Mouse (Mus musculus): ENCODE results near the gene Olfr231.

Gene Olfr231

GRCm38 (mm10) chr1:174121062-174121461 lies at the start of gene Olfr231:
Gene Olfr231 (minus strand): TSS chr1:174121162.
- no peak for DNase-seq (ENCODE audit: extremely low spot score)

GRCm38 (mm10) chr1:174169024-174169423 lies 48.1 kb upstream of the Olfr231 start:
- no peak for DNase-seq (ENCODE audit: extremely low spot score)

- no peak for DNase-seq (ENCODE audit: extremely low spot score)
Observed at GRCm38 (mm10) chr1:174159095-174159494, 38.1 kb upstream of the Olfr231 start.

GRCm38 (mm10) chr1:174158512-174158911 lies 37.5 kb upstream of the Olfr231 start:
- DNase-seq (ENCODE audit: extremely low spot score) = no peak

- DNase-seq (ENCODE audit: extremely low spot score) = no peak
Observed at GRCm38 (mm10) chr1:174157622-174158021, 36.7 kb upstream of the Olfr231 start.

GRCm38 (mm10) chr1:174155333-174155732 lies 34.4 kb upstream of the Olfr231 start, which contains the start of gene Olfr420:
Gene Olfr420 (plus strand): TSS chr1:174155633.
- no peak for DNase-seq (ENCODE audit: extremely low spot score)

DNA sequence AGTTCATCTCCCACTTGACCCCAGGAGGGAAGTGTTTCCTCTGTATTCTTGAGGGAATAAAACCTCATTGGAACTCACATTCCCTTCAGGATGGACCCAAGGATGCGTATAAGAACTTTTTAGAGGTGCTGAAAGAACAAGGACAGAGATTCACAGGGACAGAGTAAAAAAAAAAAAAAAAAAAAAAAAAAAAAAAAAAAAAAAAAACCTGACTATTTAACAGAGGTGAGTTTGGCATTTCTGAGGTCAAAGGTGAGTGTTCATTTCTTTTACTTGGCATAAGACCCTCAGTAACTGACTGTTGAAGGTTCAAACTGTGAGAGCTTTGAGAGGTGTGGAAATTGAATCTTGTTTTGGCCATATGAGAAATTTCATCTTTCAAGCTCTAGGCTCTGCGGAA lies 28.3 kb upstream of the Olfr231 start:
- DNase-seq (ENCODE audit: extremely low spot score) = no peak

DNA sequence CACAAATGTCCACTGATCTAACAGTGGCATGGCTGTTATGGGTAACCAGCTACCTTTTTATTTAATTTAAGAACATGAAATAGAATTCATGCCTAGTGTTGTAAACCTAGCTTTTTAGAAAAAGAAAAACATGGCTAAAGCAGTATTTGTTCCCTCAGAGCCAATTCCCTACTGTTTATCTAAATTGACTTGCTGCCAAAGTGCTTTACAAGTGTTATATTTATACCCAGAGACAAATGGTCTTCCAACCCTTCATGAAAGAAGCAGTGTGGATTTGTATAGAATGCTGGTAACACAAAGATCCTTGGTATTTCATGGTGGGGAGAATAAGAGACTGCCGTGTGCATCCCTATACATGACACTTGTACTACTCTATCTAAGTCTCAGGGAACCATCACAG lies 25.7 kb upstream of the Olfr231 start:
- DNase-seq (ENCODE audit: extremely low spot score) = no peak

- no peak for DNase-seq (ENCODE audit: extremely low spot score)
Observed at GRCm38 (mm10) chr1:174141384-174141783, 20.4 kb upstream of the Olfr231 start.

- DNase-seq (ENCODE audit: extremely low spot score) = no peak
Observed at GRCm38 (mm10) chr1:174131999-174132398, 11.0 kb upstream of the Olfr231 start.

- no peak for DNase-seq (ENCODE audit: extremely low spot score)
Observed at GRCm38 (mm10) chr1:174131217-174131616, 10.3 kb upstream of the Olfr231 start, which contains the start of gene Olfr424. Gene Olfr424 (plus strand): TSS chr1:174131517.

DNA sequence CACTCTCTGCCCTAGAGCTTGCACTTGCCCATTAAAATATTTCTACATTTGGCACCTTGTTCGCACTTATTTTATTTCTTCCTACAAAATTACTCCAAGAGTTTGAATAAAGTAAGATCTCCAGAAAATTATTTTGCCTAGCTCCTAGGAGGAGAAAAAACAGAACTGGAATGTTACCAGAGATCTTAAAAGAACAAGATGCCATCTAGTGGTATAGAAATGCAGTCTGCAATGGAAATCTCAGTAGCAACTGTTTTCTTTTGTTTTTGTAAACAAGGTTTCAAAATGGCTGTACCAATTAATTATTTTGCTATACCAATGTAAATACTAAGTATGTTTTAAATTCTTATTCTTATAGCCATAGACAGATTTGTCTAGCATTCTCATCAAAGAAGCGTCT lies 17.2 kb downstream of the Olfr231 start:
- DNase-seq (ENCODE audit: extremely low spot score) = no peak

DNA sequence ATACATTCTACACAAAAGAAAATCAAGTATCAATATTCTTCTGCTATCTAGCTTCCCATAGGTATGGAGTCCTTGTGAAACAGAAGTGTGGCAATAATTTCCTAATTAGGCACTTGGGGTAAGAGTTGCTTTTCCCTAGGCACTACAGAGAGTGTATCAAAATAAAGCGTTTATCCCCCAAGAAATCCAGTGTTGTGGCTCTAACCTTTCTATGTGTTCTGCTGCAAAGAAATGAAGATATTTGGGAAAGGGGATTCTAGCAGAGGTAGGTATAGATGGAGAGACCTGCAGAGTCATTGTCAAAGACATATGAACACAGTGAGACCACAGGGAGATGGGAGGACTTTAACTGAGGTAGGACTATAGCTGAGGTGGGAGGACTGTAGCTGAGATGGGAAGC lies 24.4 kb downstream of the Olfr231 start, which contains the start of gene Olfr427:
Olfr427 (plus strand) TSS at position 301 of the 400 bp plus-strand sequence.
- DNase-seq (ENCODE audit: extremely low spot score) = no peak

DNA sequence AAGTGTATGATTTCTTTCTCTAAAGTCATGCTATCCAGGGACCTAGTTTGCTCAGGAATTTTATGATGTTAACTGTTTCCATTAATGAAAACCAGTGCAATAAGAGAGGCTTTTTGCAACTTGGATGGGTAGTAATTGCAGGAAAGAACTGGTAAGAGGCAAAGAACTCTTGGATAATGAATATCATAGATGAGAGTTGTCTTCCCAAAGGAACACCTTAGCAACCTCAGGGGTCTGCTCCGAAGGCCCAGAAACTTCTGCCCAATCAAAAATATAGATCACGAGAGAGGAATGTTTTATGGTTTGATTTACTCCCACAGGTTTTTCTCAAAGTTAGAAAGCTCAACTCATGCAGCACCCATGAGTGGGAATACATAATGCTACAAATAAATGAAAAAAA lies 36.9 kb downstream of the Olfr231 start, which contains the start of gene Olfr429:
Olfr429 (plus strand) TSS at position 301 of the 400 bp plus-strand sequence.
- DNase-seq (ENCODE audit: extremely low spot score) = no peak

DNA sequence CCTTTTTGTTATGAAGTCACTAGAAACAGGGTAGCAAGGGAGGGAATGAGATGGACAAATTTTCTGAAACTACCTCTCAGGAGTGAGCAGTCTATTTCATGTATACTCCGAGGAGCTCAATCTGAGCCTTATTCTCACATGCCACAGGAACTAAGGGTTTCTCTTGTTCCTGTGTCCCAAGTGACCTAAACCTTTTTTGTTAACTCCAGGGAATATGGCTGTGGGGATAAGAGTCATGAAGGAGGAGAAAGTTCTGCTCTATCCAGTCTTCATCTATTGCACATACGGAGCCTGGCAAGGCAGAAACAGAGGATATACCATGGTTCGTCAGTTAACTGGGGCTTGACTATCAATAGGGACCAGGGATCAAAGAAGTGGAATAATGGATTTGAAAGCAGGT lies 54.7 kb downstream of the Olfr231 start, which contains the start of gene Olfr430:
Olfr430 (plus strand) TSS at position 301 of the 400 bp plus-strand sequence.
- DNase-seq (ENCODE audit: extremely low spot score) = no peak
